Mouse (Mus musculus) megakaryocyte, embryonic 14.5 days (primary cell): Measurements from ENCODE around the gene Flot2.

ENCODE experiments used
- FLI1 ChIP-seq: IDR thresholded peaks from 2 replicates; pipeline ENCODE4 v1.6.1; 2012; ENCODE audit warnings: low read length, inconsistent platforms, mixed read lengths
- GATA1 ChIP-seq: IDR thresholded peaks from 3 replicates; pipeline ENCODE4 v1.6.1; 2012; ENCODE audit warnings: mixed read lengths, low read length, inconsistent platforms, borderline replicate concordance

GRCm38 (mm10) chr11:78065906-78066305, 28.2 kb downstream of the Flot2 start:
- TF ChIP-seq GATA1 (no peak), FLI1 (no peak)
